ENCODE assay signal across 10 mouse cellular contexts in the genomic region with DNA sequence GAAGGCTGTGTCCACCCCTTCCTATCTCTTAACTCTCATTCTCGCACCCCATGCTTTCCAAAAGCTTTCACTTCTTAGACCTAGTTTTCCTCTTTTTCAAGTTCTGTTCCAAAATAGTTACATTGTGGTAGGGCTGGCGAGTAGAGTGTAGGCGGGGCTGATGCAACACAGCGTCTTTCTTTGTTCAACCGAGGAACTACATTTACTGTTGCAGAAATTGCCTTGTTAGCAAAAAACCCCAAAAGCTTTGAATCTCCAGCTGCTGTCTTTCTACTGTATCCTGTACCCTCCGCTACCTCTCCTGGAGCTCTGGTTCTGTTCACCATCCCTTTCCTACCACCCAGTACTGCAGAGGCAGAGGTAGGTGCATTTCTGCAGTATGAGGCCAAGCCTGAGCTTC.
DNase-seq lines count a peak whose midpoint lies in the region.
"Had no signal": no experiment of that assay in that cellular context is flagged by ENCODE, and none has a peak within 500 bp of the region (broad histone marks: within the 10 kb centered on the region; RNA-seq: fewer than 3 reads in every experiment).

No protein-coding gene starts in this region.

- H3K4me1 ChIP-seq in megakaryocyte, embryonic 14.5 days, result peaks cover 78% of the 10 kb centered on the region

- peak overlapping the region; percentile 81 for H3K4me3 ChIP-seq in megakaryocyte, embryonic 14.5 days (replicated peaks)
- H3K4me3 ChIP-seq: embryonic facial prominence, embryonic 12.5 days; neural tube, embryonic 13.5 days had no signal

- peak; percentile 89 for DNase-seq in heart, adult 11 months
- no peak for DNase-seq in heart, adult 8-10 months (ENCODE audit: low spot score)
- DNase-seq in right cerebral cortex, postnatal 25 days, result peak; percentile 22
- DNase-seq in right cerebral cortex, postnatal 10 days (ENCODE audit: low spot score in 2 of 2), result no peak
- DNase-seq in thymus, postnatal 4 days, result peak; percentile 50
- no peak for DNase-seq in gastrocnemius, postnatal 25 days
- no peak for DNase-seq in ovary, postnatal 36 days (ENCODE audit: low spot score)

- H3K27me3 ChIP-seq in megakaryocyte, embryonic 14.5 days (replicated peaks), result no peaks in the 10 kb centered on the region
- H3K27me3 ChIP-seq: embryonic facial prominence, embryonic 12.5 days; neural tube, embryonic 13.5 days had no signal

- no peaks in the 10 kb centered on the region for H3K9me3 ChIP-seq in megakaryocyte, embryonic 14.5 days
- H3K9me3 ChIP-seq: embryonic facial prominence, embryonic 12.5 days; neural tube, embryonic 13.5 days had no signal

- H3K36me3 ChIP-seq in megakaryocyte, embryonic 14.5 days (replicated peaks; ENCODE audit: low read length), result peaks cover 21% of the 10 kb centered on the region
- H3K36me3 ChIP-seq: embryonic facial prominence, embryonic 12.5 days; neural tube, embryonic 13.5 days had no signal

Comparison
In these comparisons a context has a peak if more than half of its experiments do, and no peak if none do; other contexts are left out.
1. DNase-seq: peak in heart, adult 11 months (single experiment), right cerebral cortex, postnatal 25 days (single experiment) and thymus, postnatal 4 days (single experiment); none in heart, adult 8-10 months (single experiment), right cerebral cortex, postnatal 10 days (0 of 2), gastrocnemius, postnatal 25 days (single experiment) and ovary, postnatal 36 days (single experiment).